In the genomic region with DNA sequence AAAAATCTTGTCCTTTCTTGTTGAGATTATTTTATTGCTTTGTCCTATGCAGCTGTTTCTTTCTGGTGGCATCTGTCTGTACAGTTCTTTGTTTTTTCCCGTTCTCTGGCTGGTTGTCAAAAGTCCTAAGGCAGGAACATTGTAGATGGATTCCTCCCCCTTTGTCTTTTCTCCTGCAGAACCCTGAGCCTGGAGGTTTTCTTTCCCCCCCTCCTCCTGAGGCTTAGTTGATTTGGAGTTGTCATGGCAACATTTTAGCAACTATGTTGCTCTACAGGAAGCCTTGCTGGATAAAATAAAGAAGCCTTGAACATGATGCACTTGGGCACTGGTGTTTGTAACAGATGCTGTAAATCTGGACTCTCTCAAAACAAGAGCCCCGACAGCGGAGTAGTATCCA, we compare ENCODE assay signal across 8 mouse cellular contexts. TPM values are rescaled to one million over a fixed set of nuclear protein-coding genes. Genes with fewer than 3 reads are reported as not detected.
A peak's percentile ranks its signal among the peaks of the same experiment; 100 is the strongest.
DNase-seq lines count a peak whose midpoint lies in the region; ATAC-seq lines count a peak whose summit lies in the region.

No protein-coding gene starts in this region.

- no peak for DNase-seq in kidney, adult 8-10 months
- peak; percentile 22 for DNase-seq in embryo, embryonic 9.5 days (ENCODE audit: extremely low spot score)
- DNase-seq in heart, postnatal 4 days, result peak; percentile 22
- DNase-seq in telencephalon, adult 2 months (ENCODE audit: low read depth, low spot score), result peak; percentile 58
- no peak for DNase-seq in urinary bladder, postnatal 4 days (ENCODE audit: low spot score in 2 of 2)

- peaks cover 12% of the 10 kb centered on the region for H3K4me1 ChIP-seq in kidney, embryonic 14.5 days (ENCODE audit: control insufficient read depth, insufficient read depth, low read length)
- H3K4me1 ChIP-seq in lung, embryonic 16.5 days (replicated peaks; ENCODE audit: control insufficient read depth, insufficient read depth, low read length), result peaks cover 11% of the 10 kb centered on the region

- peak overlapping the region; percentile 95 for H3K4me3 ChIP-seq in kidney, embryonic 14.5 days (ENCODE audit: low read length)
- peak overlapping the region; percentile 67 for H3K4me3 ChIP-seq in lung, embryonic 16.5 days (ENCODE audit: low read length)

- no peaks in the 10 kb centered on the region for H3K9me3 ChIP-seq in kidney, embryonic 14.5 days (ENCODE audit: control insufficient read depth, low read length)
- no peaks in the 10 kb centered on the region for H3K9me3 ChIP-seq in lung, embryonic 16.5 days (ENCODE audit: control insufficient read depth, low read length)

- no peaks in the 10 kb centered on the region for H3K27me3 ChIP-seq in kidney, embryonic 14.5 days (ENCODE audit: control insufficient read depth, insufficient read depth, low read length)
- H3K27me3 ChIP-seq in lung, embryonic 16.5 days (ENCODE audit: control insufficient read depth, insufficient read depth, low read depth, low read length), result no peaks in the 10 kb centered on the region

- peak overlapping the region; percentile 97 for H3K9ac ChIP-seq in kidney, embryonic 14.5 days (ENCODE audit: low read depth, low read length)
- H3K9ac ChIP-seq in lung, embryonic 16.5 days (ENCODE audit: low read length), result peak overlapping the region; percentile 88

- peak overlapping the region; percentile 65; the same call in 1 of the 2 replicates for H3K27ac ChIP-seq in kidney, embryonic 14.5 days (ENCODE audit: low read depth, low read length)
- peak overlapping the region; percentile 93; the same call in 1 of the 2 replicates for H3K27ac ChIP-seq in lung, embryonic 16.5 days (ENCODE audit: low read length)

- no peak for ATAC-seq in kidney, embryonic 14.5 days (ENCODE audit: low FRiP score, low TSS enrichment)
- ATAC-seq in CD4-positive, CD25-positive, alpha-beta regulatory T cell, adult 4 months, result peak; percentile 11
- no peak for ATAC-seq in lung, embryonic 16.5 days (ENCODE audit: low read depth)

- H3K36me3 ChIP-seq in kidney, embryonic 14.5 days (ENCODE audit: control insufficient read depth, insufficient read depth, low read length), result peaks cover 25% of the 10 kb centered on the region
- H3K36me3 ChIP-seq in lung, embryonic 16.5 days (ENCODE audit: control insufficient read depth, insufficient read depth, low read length), result peaks cover 14% of the 10 kb centered on the region

- WGBS in kidney, embryonic 14.5 days, result 36% methylated on average over 3 of the region's 3 CpGs
- 51% methylated on average over 3 of the region's 3 CpGs for WGBS in lung, embryonic 16.5 days

- H3K4me2 ChIP-seq in kidney, embryonic 14.5 days (replicated peaks; ENCODE audit: low read depth, low read length), result peak overlapping the region; percentile 51
- peak overlapping the region; percentile 60 for H3K4me2 ChIP-seq in lung, embryonic 16.5 days (ENCODE audit: low read depth, low read length)

RNA-seq across cellular contexts. Expression of gene Usf1, which starts 1.3 kb away (rescaled TPM):
- 85.4 and 86.4 TPM in 2 replicates for polyA plus RNA-seq in kidney, embryonic 14.5 days (2014; fragmentation: Nextera tagmentation; extraction: Ambion mirVana)
- polyA plus RNA-seq in CD4-positive, CD25-positive, alpha-beta regulatory T cell, adult 4 months (2017; shearing (Covaris generic)), result 100 to 1,000 TPM in 1 of 2 experiments, 10 to 100 TPM in 1; 62.2 to 115 TPM
- 10 to 100 TPM; 53.4 to 54.3 TPM for total RNA-seq in heart, postnatal 4 days (2021)
- polyA plus RNA-seq in lung, embryonic 16.5 days (2015; fragmentation: Nextera tagmentation; extraction: Ambion mirVana), result 73.6 and 81.7 TPM in 2 replicates

RNA-seq across cellular contexts. Expression of gene Tstd1, which starts 6.2 kb away (rescaled TPM):
- 2.2 and 4.0 TPM in 2 replicates for polyA plus RNA-seq in kidney, embryonic 14.5 days (2014; fragmentation: Nextera tagmentation; extraction: Ambion mirVana)
- polyA plus RNA-seq in CD4-positive, CD25-positive, alpha-beta regulatory T cell, adult 4 months (2017; shearing (Covaris generic)), result 10 to 100 TPM; 10.0 to 20.1 TPM
- total RNA-seq in heart, postnatal 4 days (2021), result 1 to 10 TPM; 1.1 to 1.7 TPM
- 5.9 and 8.4 TPM in 2 replicates for polyA plus RNA-seq in lung, embryonic 16.5 days (2015; fragmentation: Nextera tagmentation; extraction: Ambion mirVana)

RNA-seq across cellular contexts. Expression of gene Arhgap30, which starts 23.7 kb away (rescaled TPM):
- polyA plus RNA-seq in kidney, embryonic 14.5 days (2014; fragmentation: Nextera tagmentation; extraction: Ambion mirVana), result 0.69 and 0.81 TPM in 2 replicates
- 10 to 100 TPM; 74.7 to 90.4 TPM for polyA plus RNA-seq in CD4-positive, CD25-positive, alpha-beta regulatory T cell, adult 4 months (2017; shearing (Covaris generic))
- 1 to 10 TPM in 1 of 2 experiments, under 1 TPM in 1; 0.90 to 1.5 TPM for total RNA-seq in heart, postnatal 4 days (2021)
- 2.6 and 3.2 TPM in 2 replicates for polyA plus RNA-seq in lung, embryonic 16.5 days (2015; fragmentation: Nextera tagmentation; extraction: Ambion mirVana)

RNA-seq across cellular contexts. Expression of gene F11r, which starts 24.9 kb away (rescaled TPM):
- polyA plus RNA-seq in kidney, embryonic 14.5 days (2014; fragmentation: Nextera tagmentation; extraction: Ambion mirVana), result 96.4 and 127 TPM in 2 replicates
- 1 to 10 TPM in 1 of 2 experiments, under 1 TPM in 1; 0.16 to 1.1 TPM for polyA plus RNA-seq in CD4-positive, CD25-positive, alpha-beta regulatory T cell, adult 4 months (2017; shearing (Covaris generic))
- total RNA-seq in heart, postnatal 4 days (2021), result 10 to 100 TPM; 57.1 to 58.1 TPM
- polyA plus RNA-seq in lung, embryonic 16.5 days (2015; fragmentation: Nextera tagmentation; extraction: Ambion mirVana), result 134 and 145 TPM in 2 replicates

RNA-seq across cellular contexts. Expression of gene Nectin4, which starts 42.5 kb away (rescaled TPM):
- polyA plus RNA-seq in kidney, embryonic 14.5 days (2014; fragmentation: Nextera tagmentation; extraction: Ambion mirVana), result 1.0 and 2.6 TPM in 2 replicates
- polyA plus RNA-seq in CD4-positive, CD25-positive, alpha-beta regulatory T cell, adult 4 months (2017; shearing (Covaris generic)), result under 1 TPM in 1 of 2 experiments, not detected in 1; 0.12 TPM
- total RNA-seq in heart, postnatal 4 days (2021), result under 1 TPM; 0.07 TPM
- polyA plus RNA-seq in lung, embryonic 16.5 days (2015; fragmentation: Nextera tagmentation; extraction: Ambion mirVana), result 7.4 and 9.4 TPM in 2 replicates

Comparison
In these comparisons a context has a peak if more than half of its experiments do, and no peak if none do; other contexts are left out.
1. DNase-seq: peak in embryo, embryonic 9.5 days (single experiment), heart, postnatal 4 days (single experiment) and telencephalon, adult 2 months (single experiment); none in kidney, adult 8-10 months (0 of 2) and urinary bladder, postnatal 4 days (0 of 2).
2. RNA of gene Arhgap30, which starts 23.7 kb away (polyA plus RNA-seq): 74.7 to 90.4 TPM in CD4-positive, CD25-positive, alpha-beta regulatory T cell, adult 4 months; 2.6 to 3.2 TPM in lung, embryonic 16.5 days and 0.69 to 0.81 TPM in kidney, embryonic 14.5 days; every median in the first group is over 10 times any median in the second.